Mouse (Mus musculus) spleen, adult 2 months (tissue): Measurements from ENCODE around the gene Aven.

Source experiments
- CTCF ChIP-seq: fragments of 200-500 bp; IDR thresholded peaks from 2 replicates; pipeline ENCODE4 v1.5.1; 2011; ENCODE audit warnings: mild to moderate bottlenecking, inconsistent platforms; ENCODE audit not compliant: insufficient read depth, insufficient read length, insufficient replicate concordance; ENCODE audit errors: extremely low read depth
- POLR2A ChIP-seq: fragments of 200-500 bp; IDR thresholded peaks from 2 replicates; pipeline ENCODE4 v1.6.1; 2011; ENCODE audit warnings: low read depth, low read length, inconsistent platforms

DNA sequence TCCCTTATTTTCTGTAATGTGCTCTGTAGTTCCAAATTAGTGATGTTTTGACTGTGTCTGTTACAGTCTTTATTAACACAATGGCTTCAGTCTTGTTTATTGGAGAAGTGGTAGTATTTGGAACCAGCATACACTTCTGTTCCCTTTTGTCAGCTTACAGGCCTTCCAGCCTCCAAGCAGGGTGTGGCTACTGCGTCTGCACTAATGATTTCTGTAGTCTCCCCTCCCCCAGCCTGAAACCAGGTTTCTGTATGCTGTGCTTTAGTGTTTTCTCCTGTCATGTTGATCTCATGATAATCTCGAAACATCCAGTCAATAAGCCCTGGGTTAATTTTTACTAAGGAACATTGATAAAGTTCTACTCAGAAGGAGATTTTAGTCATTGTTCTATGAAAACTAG, 100.6 kb downstream of the Aven start:
- TF ChIP-seq POLR2A (no peak), CTCF (no peak)
